Mouse (Mus musculus): ENCODE measurements around the gene Tmem30b.
"Not testable (repeated sequence)": the region's sequence is repeated elsewhere in the genome, so short reads cannot be mapped to it uniquely, and the experiment has no call there.

The Tmem30b gene

GRCm38 (mm10) chr12:73546086-73546711 is at the start of gene Tmem30b:
Gene Tmem30b (minus strand): TSS chr12:73546392.
- DNase-seq (ENCODE audit: inconsistent ontology term), result no peak

- no peak for DNase-seq (ENCODE audit: inconsistent ontology term)
Measured at GRCm38 (mm10) chr12:73595226-73595625, 49.0 kb upstream of the Tmem30b start.

GRCm38 (mm10) chr12:73594177-73594745 is 48.1 kb upstream of the Tmem30b start:
- DNase-seq (ENCODE audit: inconsistent ontology term), result no peak

- no peak for DNase-seq (ENCODE audit: inconsistent ontology term)
Measured at GRCm38 (mm10) chr12:73593021-73593798, 47.0 kb upstream of the Tmem30b start.

- DNase-seq (ENCODE audit: inconsistent ontology term), result no peak
Measured at GRCm38 (mm10) chr12:73591625-73592024, 45.4 kb upstream of the Tmem30b start.

GRCm38 (mm10) chr12:73590627-73591276 is 44.6 kb upstream of the Tmem30b start:
- DNase-seq (ENCODE audit: inconsistent ontology term), result no peak

GRCm38 (mm10) chr12:73587262-73587661 is 41.1 kb upstream of the Tmem30b start:
- DNase-seq (ENCODE audit: inconsistent ontology term), result no peak

- no peak for DNase-seq (ENCODE audit: inconsistent ontology term)
Measured at GRCm38 (mm10) chr12:73585850-73586249, 39.7 kb upstream of the Tmem30b start.

- peak; percentile 9 for DNase-seq (ENCODE audit: inconsistent ontology term)
Measured at GRCm38 (mm10) chr12:73585241-73585801, 39.1 kb upstream of the Tmem30b start.

- DNase-seq (ENCODE audit: inconsistent ontology term), result peak; percentile 88
Measured at GRCm38 (mm10) chr12:73584610-73585240, 38.5 kb upstream of the Tmem30b start, which contains the start of gene Prkch. Gene Prkch (plus strand): TSS chr12:73584796.

GRCm38 (mm10) chr12:73583813-73584609 is 37.8 kb upstream of the Tmem30b start:
- DNase-seq (ENCODE audit: inconsistent ontology term), result no peak

GRCm38 (mm10) chr12:73583318-73583717 is 37.1 kb upstream of the Tmem30b start:
- no peak for DNase-seq (ENCODE audit: inconsistent ontology term)

- no peak for DNase-seq (ENCODE audit: inconsistent ontology term)
Measured at GRCm38 (mm10) chr12:73580811-73581210, 34.6 kb upstream of the Tmem30b start.

- no peak for DNase-seq (ENCODE audit: inconsistent ontology term)
Measured at GRCm38 (mm10) chr12:73578141-73578540, 31.9 kb upstream of the Tmem30b start.

- DNase-seq (ENCODE audit: inconsistent ontology term), result no peak
Measured at GRCm38 (mm10) chr12:73574632-73575031, 28.4 kb upstream of the Tmem30b start.

- no peak for DNase-seq (ENCODE audit: inconsistent ontology term)
Measured at GRCm38 (mm10) chr12:73565620-73565969, 19.4 kb upstream of the Tmem30b start.

GRCm38 (mm10) chr12:73564795-73565619 is 18.8 kb upstream of the Tmem30b start:
- DNase-seq (ENCODE audit: inconsistent ontology term), result peak; percentile 55

GRCm38 (mm10) chr12:73564176-73564575 is 18.0 kb upstream of the Tmem30b start:
- DNase-seq (ENCODE audit: inconsistent ontology term), result no peak

- DNase-seq (ENCODE audit: inconsistent ontology term), result not testable (repeated sequence)
Measured at GRCm38 (mm10) chr12:73563122-73563521, 16.9 kb upstream of the Tmem30b start.

- DNase-seq (ENCODE audit: inconsistent ontology term), result no peak
Measured at GRCm38 (mm10) chr12:73560091-73560490, 13.9 kb upstream of the Tmem30b start.
